Mouse (Mus musculus) lung, postnatal 0 days (tissue): ENCODE results near the gene Nphp4. TPM values are rescaled to one million over a fixed set of nuclear protein-coding genes. Genes with fewer than 3 reads are reported as not detected.
A peak's percentile ranks its signal among the peaks of the same experiment; 100 is the strongest.

ENCODE experiments used
- ATAC-seq: fragments of 200-750 bp; cut with Nextera tagmentation; 2 replicates; pipeline ENCODE4 v1.8.0; 2017; ENCODE audit warnings: moderate library complexity
- DNase-seq: peaks from one replicate; pipeline ENCODE4 v3.0.0-alpha.2; 2016; ENCODE audit warnings: low spot score
- H3K27ac ChIP-seq: fragments of 300-500 bp; sonication (generic); 2 replicates; pipeline ENCODE4 v1.5.1; 2014; ENCODE audit warnings: antibody characterized with exemption, mild to moderate bottlenecking, low read length, mixed read lengths
- H3K27me3 ChIP-seq: fragments of 300-500 bp; sonication (generic); replicated peaks from 2 replicates; pipeline ENCODE4 v1.6.1; 2014; ENCODE audit warnings: low read length, mixed read lengths; ENCODE audit not compliant: insufficient read depth
- H3K36me3 ChIP-seq: fragments of 300-500 bp; sonication (generic); 2 replicates; pipeline ENCODE4 v1.6.1; 2014; ENCODE audit warnings: low read length, mixed read lengths; ENCODE audit not compliant: insufficient read depth
- H3K4me1 ChIP-seq: fragments of 300-500 bp; sonication (generic); 2 replicates; pipeline ENCODE4 v1.6.1; 2014; ENCODE audit warnings: antibody characterized with exemption, low read depth, low read length, mixed read lengths; ENCODE audit not compliant: insufficient read depth
- H3K4me2 ChIP-seq: fragments of 300-500 bp; sonication (generic); replicated peaks from 2 replicates; pipeline ENCODE4 v1.6.1; 2014; ENCODE audit warnings: low read depth, mild to moderate bottlenecking, low read length, moderate library complexity, mixed read lengths
- H3K4me3 ChIP-seq: fragments of 300-500 bp; sonication (generic); 2 replicates; pipeline ENCODE4 v1.5.1; 2014; ENCODE audit warnings: low read depth, low read length
- H3K9ac ChIP-seq: fragments of 300-500 bp; sonication (generic); replicated peaks from 2 replicates; pipeline ENCODE4 v1.6.1; 2014; ENCODE audit warnings: low read depth, mild to moderate bottlenecking
- H3K9me3 ChIP-seq: fragments of 300-500 bp; sonication (generic); 2 replicates; pipeline ENCODE4 v1.6.1; 2016; ENCODE audit warnings: low read length, mixed read lengths
- CTCF ChIP-seq: IDR thresholded peaks from 2 replicates; pipeline ENCODE4 v1.5.1; 2016; ENCODE audit warnings: antibody characterized with exemption, mild to moderate bottlenecking
- EP300 ChIP-seq: IDR thresholded peaks from 2 replicates; pipeline ENCODE4 v1.6.1; 2016; ENCODE audit warnings: antibody characterized with exemption, mild to moderate bottlenecking, control low read depth
- WGBS: fragments of 180-500 bp; shearing (Covaris S2); extraction: QIAGEN DNeasy Blood & Tissue Kit; methylation state at CpG from one replicate; pipeline ENCODE4 v1.1.7; 2014; 5-methylcytosine and 5-hydroxymethylcytosine counted together
- polyA plus RNA-seq: library from polyadenylated mRNA; unstranded; fragments of >200 nt; fragmentation: Nextera tagmentation; extraction: Ambion mirVana; gene quantifications from 2 replicates; pipeline ENCODE4 v1.2.1, GENCODE M21; 2015

Nphp4 gene
- polyA plus RNA-seq, 1 experiment from 2014 or later = 0.75 TPM

GRCm38 (mm10) chr4:152490311-152490710 lies 13.8 kb downstream of the Nphp4 start:
- Histone ChIP-seq H3K4me2 (no peak overlapping the region), H3K9me3 (no peaks in the 10 kb centered on the region), H3K36me3 (no peaks in the 10 kb centered on the region), H3K27ac (no peak overlapping the region), H3K4me3 (no peak overlapping the region), H3K4me1 (no peaks in the 10 kb centered on the region), H3K9ac (no peak overlapping the region), H3K27me3 (no peaks in the 10 kb centered on the region)
- no peak for ATAC-seq
- 78% methylated on average over 14 of the region's 14 CpGs for WGBS
- no peak for DNase-seq
- TF ChIP-seq CTCF (no peak), EP300 (no peak)

GRCm38 (mm10) chr4:152491250-152491899 lies 14.9 kb downstream of the Nphp4 start:
- whole genome bisulfite sequencing = 51% methylated on average over 15 of the region's 15 CpGs
- no peak overlapping the region for H3K9ac ChIP-seq

GRCm38 (mm10) chr4:152494360-152494879 lies 17.9 kb downstream of the Nphp4 start:
- 31% methylated on average over 20 of the region's 20 CpGs for WGBS
- H3K9me3 ChIP-seq = no peaks in the 10 kb centered on the region
- TF ChIP-seq EP300 (no peak), CTCF (no peak)
- ATAC-seq = no peak
- H3K9ac ChIP-seq = no peak overlapping the region
- no peaks in the 10 kb centered on the region for H3K36me3 ChIP-seq
- H3K27me3 ChIP-seq = no peaks in the 10 kb centered on the region
- H3K4me2 ChIP-seq = no peak overlapping the region
- H3K4me3 ChIP-seq = no peak overlapping the region
- DNase-seq = no peak
- no peak overlapping the region for H3K27ac ChIP-seq
- H3K4me1 ChIP-seq = no peaks in the 10 kb centered on the region

More at GRCm38 (mm10) chr4:152491250-152491899, 14.9 kb downstream of the Nphp4 start:
- Histone ChIP-seq H3K36me3 (no peaks in the 10 kb centered on the region), H3K4me3 (no peak overlapping the region), H3K4me2 (no peak overlapping the region), H3K27me3 (no peaks in the 10 kb centered on the region), H3K9me3 (no peaks in the 10 kb centered on the region), H3K27ac (no peak overlapping the region), H3K4me1 (no peaks in the 10 kb centered on the region)
- ATAC-seq = peak; percentile 48; the same call in 1 of the 2 replicates
- no peak for TF ChIP-seq EP300
- TF ChIP-seq CTCF = peak; percentile 81
- peak; percentile 50 for DNase-seq

GRCm38 (mm10) chr4:152512221-152512925 lies 35.9 kb downstream of the Nphp4 start:
- Histone ChIP-seq H3K9me3 (no peaks in the 10 kb centered on the region), H3K4me1 (no peaks in the 10 kb centered on the region), H3K36me3 (no peaks in the 10 kb centered on the region), H3K9ac (no peak overlapping the region), H3K4me2 (no peak overlapping the region), H3K27me3 (no peaks in the 10 kb centered on the region), H3K27ac (no peak overlapping the region), H3K4me3 (no peak overlapping the region)
- 77% methylated on average over 18 of the region's 18 CpGs for WGBS
- DNase-seq = no peak
- no peak for TF ChIP-seq CTCF
- TF ChIP-seq EP300 = no peak
- ATAC-seq = no peak

- Histone ChIP-seq H3K27ac (no peak overlapping the region), H3K36me3 (no peaks in the 10 kb centered on the region), H3K9ac (no peak overlapping the region), H3K4me2 (no peak overlapping the region), H3K4me1 (no peaks in the 10 kb centered on the region), H3K27me3 (no peaks in the 10 kb centered on the region), H3K9me3 (no peaks in the 10 kb centered on the region), H3K4me3 (no peak overlapping the region)
- TF ChIP-seq CTCF (no peak), EP300 (no peak)
- ATAC-seq (no peak), DNase-seq (no peak)
- WGBS = 70% methylated on average over 7 of the region's 7 CpGs
These were observed 38.4 kb downstream of the Nphp4 start for GRCm38 (mm10) chr4:152514884-152515283.

- H3K27me3 ChIP-seq = no peaks in the 10 kb centered on the region
- no peak overlapping the region for H3K9ac ChIP-seq
- H3K4me3 ChIP-seq = no peak overlapping the region
- TF ChIP-seq EP300 (no peak), CTCF (no peak)
- H3K4me2 ChIP-seq = no peak overlapping the region
- no peaks in the 10 kb centered on the region for H3K9me3 ChIP-seq
- 64% methylated on average over 10 of the region's 10 CpGs for WGBS
- DNase-seq (no peak), ATAC-seq (no peak)
- no peaks in the 10 kb centered on the region for H3K36me3 ChIP-seq
- H3K27ac ChIP-seq = no peak overlapping the region
- H3K4me1 ChIP-seq = no peaks in the 10 kb centered on the region
These were observed 42.6 kb downstream of the Nphp4 start for GRCm38 (mm10) chr4:152519106-152519505.
